Mouse (Mus musculus) ES-Bruce4 (cell line): ENCODE data around the gene Drc7. TPM values are rescaled to one million over a fixed set of nuclear protein-coding genes. Genes with fewer than 3 reads are reported as not detected.

ENCODE experiments used
- H3K27ac ChIP-seq: 2 replicates; pipeline ENCODE4 v1.5.1; 2012; ENCODE audit warnings: low read length, inconsistent platforms; ENCODE audit not compliant: insufficient read depth
- H3K27me3 ChIP-seq: 2 replicates; pipeline ENCODE4 v1.6.1; 2012; ENCODE audit warnings: mild to moderate bottlenecking, low read length, inconsistent platforms; ENCODE audit not compliant: control insufficient read depth, poor library complexity, insufficient read depth, severe bottlenecking
- H3K36me3 ChIP-seq: 2 replicates; pipeline ENCODE4 v1.6.1; 2012; ENCODE audit warnings: inconsistent platforms, mild to moderate bottlenecking, low read length, moderate library complexity; ENCODE audit not compliant: control insufficient read depth, poor library complexity, insufficient read depth, severe bottlenecking
- H3K4me1 ChIP-seq: one replicate; pipeline ENCODE4 v1.8.1; 2011; ENCODE audit warnings: low read length; ENCODE audit not compliant: control insufficient read depth, insufficient read depth
- H3K4me3 ChIP-seq: 2 replicates; pipeline ENCODE4 v1.5.1; 2011; ENCODE audit warnings: low read depth, mild to moderate bottlenecking, low read length
- H3K9ac ChIP-seq: 2 replicates; pipeline ENCODE4 v1.6.1; 2012; ENCODE audit warnings: low read depth, mild to moderate bottlenecking, inconsistent platforms; ENCODE audit not compliant: poor library complexity, severe bottlenecking
- H3K9me3 ChIP-seq: replicated peaks from 2 replicates; pipeline ENCODE4 v1.6.1; 2012; ENCODE audit warnings: mild to moderate bottlenecking, low read length, inconsistent platforms; ENCODE audit not compliant: control insufficient read depth, poor library complexity, insufficient read depth, severe bottlenecking
- CTCF ChIP-seq: IDR thresholded peaks from one replicate; pipeline ENCODE4 v1.8.1; 2011; ENCODE audit warnings: low read depth, low read length
- EP300 ChIP-seq: IDR thresholded peaks from 2 replicates; pipeline ENCODE4 v1.6.1; 2011; ENCODE audit warnings: low read depth, low read length; ENCODE audit not compliant: insufficient read depth
- POLR2A ChIP-seq: IDR thresholded peaks from one replicate; pipeline ENCODE4 v1.8.1; 2011; ENCODE audit warnings: low read length; ENCODE audit not compliant: insufficient read depth
- polyA plus RNA-seq: library from polyadenylated mRNA; stranded (reverse); fragments of >200 nt; gene quantifications from 2 replicates; pipeline ENCODE4 v1.2.4, GENCODE M21; 2011; ENCODE audit warnings: low read depth; ENCODE audit not compliant: missing spikeins, insufficient read depth, insufficient read length

Gene Drc7
- polyA plus RNA-seq, 1 experiment, result 0.64 TPM

DNA sequence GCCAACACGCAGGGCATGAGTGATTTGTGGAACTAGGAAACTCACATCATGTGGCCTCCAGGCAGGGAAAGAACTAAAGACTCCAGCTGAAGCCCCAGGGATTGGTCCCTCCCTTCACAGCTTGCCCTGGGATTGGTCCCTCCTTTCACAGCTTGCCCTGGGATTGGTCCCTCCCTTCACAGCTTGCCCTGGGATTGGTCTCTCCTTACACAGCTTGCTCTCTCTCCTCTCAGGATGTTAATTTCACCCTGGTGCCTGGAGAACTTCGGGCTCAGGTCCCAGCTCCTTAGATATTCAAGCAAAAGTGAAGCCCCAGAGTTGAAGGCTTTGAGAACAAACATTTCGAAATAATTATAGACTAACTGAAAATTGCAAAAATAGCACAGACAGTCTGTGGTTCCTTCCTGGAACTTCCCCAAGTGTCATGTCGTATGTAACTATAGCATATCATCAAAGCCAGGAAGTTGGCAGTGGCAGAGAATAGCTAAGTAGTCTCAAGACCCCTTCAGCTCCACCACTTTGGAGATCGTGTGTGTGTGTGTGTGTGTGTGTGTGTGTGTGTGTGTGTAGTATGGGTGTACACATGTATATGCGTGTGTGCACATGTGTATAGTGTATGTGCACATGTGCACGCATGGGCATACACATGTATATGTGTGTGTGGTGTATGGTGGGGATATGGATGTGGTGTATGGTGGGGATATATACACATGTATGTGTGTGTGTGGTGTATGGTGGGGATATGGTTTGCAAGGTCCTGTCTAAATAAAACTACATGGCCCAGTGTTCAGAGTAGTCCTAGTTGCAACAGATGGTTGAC is 17.6 kb upstream of the Drc7 start:
- Histone ChIP-seq H3K9me3 (no peaks in the 10 kb centered on the region), H3K27ac (no peak overlapping the region), H3K4me3 (no peak overlapping the region), H3K9ac (no peak overlapping the region), H3K27me3 (no peaks in the 10 kb centered on the region), H3K4me1 (no peaks in the 10 kb centered on the region), H3K36me3 (no peaks in the 10 kb centered on the region)
- TF ChIP-seq POLR2A, result no peak
- TF ChIP-seq CTCF, result no peak
- TF ChIP-seq EP300, result no peak

DNA sequence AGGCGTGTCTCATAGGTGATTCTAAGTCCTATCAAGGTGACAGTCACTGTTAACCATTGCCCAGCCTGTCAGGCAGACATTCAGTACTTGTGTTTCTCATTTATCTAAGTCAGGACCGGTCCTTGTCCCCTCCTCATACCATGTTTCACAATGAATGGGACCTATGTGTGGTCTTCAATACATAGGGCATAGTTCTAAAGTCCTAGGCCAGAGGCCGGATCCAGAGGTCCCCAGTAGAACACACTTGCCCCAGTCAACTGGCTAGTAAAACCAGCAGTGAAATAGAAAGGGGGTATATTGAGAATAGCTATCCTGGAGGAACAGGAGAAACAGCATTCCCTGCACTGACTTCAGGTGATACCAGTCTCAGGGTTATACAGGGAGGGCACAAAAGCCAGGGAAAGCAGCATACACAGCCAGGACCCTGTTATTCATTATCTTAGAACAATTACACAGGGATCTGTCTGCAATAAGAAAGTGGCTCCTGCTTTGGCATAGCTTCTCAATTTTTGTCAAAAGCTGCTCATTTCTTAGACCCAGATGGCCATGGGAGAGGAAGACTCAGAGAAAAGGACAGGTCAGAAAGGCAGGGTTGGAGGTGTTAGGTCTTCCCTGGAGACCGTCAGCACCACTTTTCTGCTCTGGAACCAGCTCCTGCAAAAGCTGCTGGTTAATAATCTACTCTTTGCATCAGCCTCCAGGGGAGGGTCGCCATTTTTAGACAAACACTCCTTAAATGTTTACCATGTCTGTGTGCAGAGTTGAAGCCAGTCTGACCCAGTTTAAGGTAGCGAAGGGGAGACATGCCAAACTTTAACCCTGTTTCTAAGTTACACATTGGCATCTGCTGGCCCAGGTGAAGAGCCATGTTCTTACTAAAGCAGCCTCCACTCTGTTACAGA is 12.8 kb upstream of the Drc7 start:
- H3K4me3 ChIP-seq, result no peak overlapping the region
- H3K36me3 ChIP-seq, result no peaks in the 10 kb centered on the region
- 0 out of 2 replicates have a peak, but pooled peaks cover 1% of the 10 kb centered on the region for H3K27me3 ChIP-seq
- H3K9ac ChIP-seq, result no peak overlapping the region
- no peak overlapping the region for H3K27ac ChIP-seq
- TF ChIP-seq CTCF (no peak), POLR2A (no peak), EP300 (no peak)
- no peaks in the 10 kb centered on the region for H3K4me1 ChIP-seq
- no peaks in the 10 kb centered on the region for H3K9me3 ChIP-seq

DNA sequence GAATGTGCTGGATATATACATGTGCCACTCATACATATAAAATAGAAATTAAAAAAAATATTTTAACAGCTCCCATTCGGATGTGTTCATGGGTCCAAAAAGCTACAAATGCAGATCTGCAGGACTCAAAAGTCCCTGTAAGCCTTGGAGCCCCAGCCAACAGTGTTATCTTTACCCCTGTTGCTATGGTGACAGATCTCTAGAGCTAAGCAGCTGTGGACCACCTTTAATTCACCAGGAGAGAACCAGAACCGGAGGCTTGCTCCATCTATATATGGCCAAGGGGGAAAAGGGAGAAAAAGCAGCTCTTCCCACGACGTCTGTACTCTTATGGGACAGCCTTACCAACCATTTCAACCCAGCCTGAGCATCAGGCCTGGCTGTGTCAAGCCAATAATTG is 10.1 kb upstream of the Drc7 start:
- Histone ChIP-seq H3K27me3 (0 out of 2 replicates have a peak, but pooled peaks cover 1% of the 10 kb centered on the region), H3K4me1 (no peaks in the 10 kb centered on the region), H3K9ac (no peak overlapping the region), H3K27ac (no peak overlapping the region), H3K9me3 (no peaks in the 10 kb centered on the region), H3K4me3 (no peak overlapping the region), H3K36me3 (no peaks in the 10 kb centered on the region)
- TF ChIP-seq POLR2A (no peak), CTCF (no peak), EP300 (no peak)

DNA sequence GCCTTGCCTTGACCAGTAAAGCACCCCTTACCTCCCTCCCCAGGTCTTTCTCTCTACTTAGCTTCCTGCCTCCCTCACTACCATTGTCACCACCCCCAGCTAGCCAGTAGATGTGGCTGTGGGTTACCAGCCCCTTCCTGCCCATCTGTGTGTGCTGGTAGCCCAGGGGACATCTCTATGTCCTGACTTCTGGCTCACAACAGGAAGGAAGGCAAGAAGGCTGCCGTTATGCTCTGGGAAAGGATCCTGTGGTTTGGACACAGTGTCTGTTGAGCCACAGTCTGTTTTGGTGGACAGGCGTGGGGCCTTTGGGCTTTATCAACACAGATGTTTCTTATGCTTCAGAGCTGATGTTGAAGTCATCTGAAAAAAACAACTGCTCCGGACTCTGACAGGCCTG is 7.9 kb upstream of the Drc7 start:
- Histone ChIP-seq H3K9me3 (no peaks in the 10 kb centered on the region), H3K4me1 (no peaks in the 10 kb centered on the region), H3K27ac (no peak overlapping the region), H3K9ac (no peak overlapping the region), H3K4me3 (no peak overlapping the region), H3K36me3 (no peaks in the 10 kb centered on the region), H3K27me3 (0 out of 2 replicates have a peak, but pooled peaks cover 1% of the 10 kb centered on the region)
- no peak for TF ChIP-seq EP300
- TF ChIP-seq POLR2A, result no peak
- TF ChIP-seq CTCF, result no peak

DNA sequence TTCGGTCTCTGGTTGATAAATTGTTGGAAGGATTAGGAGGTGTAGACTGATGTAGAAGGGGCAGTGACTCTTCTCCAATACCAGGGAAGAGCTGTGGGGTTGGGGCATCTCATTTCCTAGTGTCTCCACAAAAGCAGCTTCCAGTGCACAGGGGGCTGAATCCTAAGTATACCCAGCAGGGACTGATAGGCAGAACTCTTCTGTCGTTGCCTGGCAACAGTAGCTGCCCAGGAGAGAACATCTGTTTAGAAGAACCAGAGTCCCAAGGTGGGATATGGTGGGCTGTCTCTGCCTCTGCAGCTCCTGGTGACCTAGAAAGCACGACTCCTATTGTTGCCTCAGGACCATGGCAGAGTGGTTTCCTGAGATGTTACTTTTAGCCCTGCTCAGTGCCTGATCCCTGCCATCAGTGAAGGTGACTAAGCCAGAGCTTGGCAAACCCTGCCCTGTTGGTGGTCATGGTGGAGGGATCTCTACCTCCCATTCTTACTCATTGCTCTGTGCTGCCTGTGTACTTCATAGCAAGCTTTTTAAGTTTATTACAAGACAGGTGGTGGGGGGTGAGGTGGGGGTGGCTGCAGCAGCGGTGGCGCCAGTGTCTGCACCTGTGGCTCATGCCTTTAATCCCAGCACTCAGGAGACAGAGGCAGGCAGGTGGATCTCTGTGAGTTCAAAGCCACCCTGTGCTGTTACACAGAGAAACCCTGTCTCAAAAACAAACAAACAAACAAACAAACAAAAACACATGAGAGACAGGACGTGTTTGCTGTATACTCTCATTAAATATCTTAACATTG is 6.8 kb upstream of the Drc7 start:
- H3K27ac ChIP-seq, result no peak overlapping the region
- TF ChIP-seq CTCF (no peak), EP300 (no peak), POLR2A (no peak)
- H3K4me3 ChIP-seq, result no peak overlapping the region
- no peaks in the 10 kb centered on the region for H3K9me3 ChIP-seq
- H3K27me3 ChIP-seq, result 0 out of 2 replicates have a peak, but pooled peaks cover 1% of the 10 kb centered on the region
- no peaks in the 10 kb centered on the region for H3K36me3 ChIP-seq
- no peak overlapping the region for H3K9ac ChIP-seq
- no peaks in the 10 kb centered on the region for H3K4me1 ChIP-seq
